Mouse (Mus musculus): Measurements from ENCODE around the gene Sppl2b. TPM values are rescaled to one million over a fixed set of nuclear protein-coding genes. Genes with fewer than 3 reads are reported as not detected.

Gene Sppl2b
- total RNA-seq, 2 experiments from 2014 or later: 11.3 to 18.5 TPM

DNA sequence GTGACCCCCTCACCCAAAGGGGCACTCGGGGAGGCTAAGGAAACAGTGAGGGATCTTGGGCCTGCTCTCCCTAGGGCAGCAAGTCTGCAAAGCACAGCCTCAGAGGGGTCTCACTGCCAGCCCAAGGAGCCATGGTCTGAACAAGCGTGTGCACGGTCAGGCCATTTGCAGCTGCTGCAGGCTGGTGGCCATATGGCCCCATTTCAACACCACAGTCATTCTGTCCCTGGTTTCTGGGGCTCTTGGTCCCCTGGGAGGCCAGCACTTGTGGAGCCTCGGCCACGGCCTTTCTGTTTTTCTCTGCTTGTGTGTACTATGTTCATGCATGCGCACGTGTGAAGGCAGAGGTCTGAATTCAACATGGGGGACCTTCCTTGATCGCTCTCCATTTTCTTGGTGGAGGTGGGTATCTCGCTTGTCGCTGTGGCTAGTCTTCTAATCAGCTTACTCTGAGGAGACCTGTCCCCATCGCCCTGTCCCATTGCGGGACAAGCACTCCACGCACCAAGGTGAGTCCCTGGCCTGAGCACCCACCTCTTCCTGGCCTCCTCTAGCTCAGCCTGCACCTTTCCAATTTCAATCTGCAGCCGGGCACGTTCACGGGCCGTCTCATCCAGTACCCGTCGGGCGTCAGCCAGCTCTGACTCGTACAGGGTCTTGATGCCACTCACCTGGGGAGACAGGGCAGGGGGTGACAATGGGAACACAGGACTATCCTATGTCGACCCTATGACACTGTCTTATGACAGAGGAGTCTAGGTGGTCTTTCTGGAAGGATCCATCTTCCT lies 54.5 kb downstream of the Sppl2b start:
- H3K27ac ChIP-seq: no peak overlapping the region; the same call in 1 of the 2 replicates
- peak; percentile 64 for DNase-seq
- intact Hi-C loops (cut with DNase I): no loop called here
- no peak overlapping the region for H3K4me3 ChIP-seq
- no peak for TF ChIP-seq CTCF (IDR thresholded peaks at IDR 0.05)

- H3K4me3 ChIP-seq: no peak overlapping the region
- peak overlapping the region; percentile 43 for H3K27ac ChIP-seq
- DNase-seq: no peak
- intact Hi-C loops (cut with DNase I): no loop called here
- TF ChIP-seq CTCF (IDR thresholded peaks at IDR 0.05): no peak
Measured at GRCm38 (mm10) chr10:80911354-80911753, 56.3 kb downstream of the Sppl2b start.

DNA sequence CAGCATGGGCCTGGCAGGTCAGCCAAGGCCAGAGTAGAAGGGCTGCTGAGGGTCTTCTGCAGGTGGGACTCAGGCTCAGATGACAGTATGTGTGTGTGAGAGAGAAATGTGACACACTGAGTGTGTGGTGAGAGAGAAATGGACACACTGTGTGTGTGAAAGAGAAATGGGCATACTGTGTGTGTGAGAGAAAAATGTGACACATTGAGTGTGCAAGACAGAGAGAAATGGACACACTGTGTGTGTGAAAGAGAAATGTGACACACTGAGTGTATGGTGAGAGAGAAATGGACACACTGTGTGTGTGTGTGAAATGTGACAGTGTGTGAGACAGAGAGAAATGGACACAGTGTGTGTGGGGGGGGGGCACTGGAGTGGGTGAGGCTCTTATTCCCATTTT lies 56.8 kb downstream of the Sppl2b start:
- no peak for DNase-seq
- H3K27ac ChIP-seq: peak overlapping the region; percentile 43; the same call in 1 of the 2 replicates
- TF ChIP-seq CTCF (IDR thresholded peaks at IDR 0.05): no peak
- intact Hi-C loops (cut with DNase I): no loop called here
- no peak overlapping the region for H3K4me3 ChIP-seq

DNA sequence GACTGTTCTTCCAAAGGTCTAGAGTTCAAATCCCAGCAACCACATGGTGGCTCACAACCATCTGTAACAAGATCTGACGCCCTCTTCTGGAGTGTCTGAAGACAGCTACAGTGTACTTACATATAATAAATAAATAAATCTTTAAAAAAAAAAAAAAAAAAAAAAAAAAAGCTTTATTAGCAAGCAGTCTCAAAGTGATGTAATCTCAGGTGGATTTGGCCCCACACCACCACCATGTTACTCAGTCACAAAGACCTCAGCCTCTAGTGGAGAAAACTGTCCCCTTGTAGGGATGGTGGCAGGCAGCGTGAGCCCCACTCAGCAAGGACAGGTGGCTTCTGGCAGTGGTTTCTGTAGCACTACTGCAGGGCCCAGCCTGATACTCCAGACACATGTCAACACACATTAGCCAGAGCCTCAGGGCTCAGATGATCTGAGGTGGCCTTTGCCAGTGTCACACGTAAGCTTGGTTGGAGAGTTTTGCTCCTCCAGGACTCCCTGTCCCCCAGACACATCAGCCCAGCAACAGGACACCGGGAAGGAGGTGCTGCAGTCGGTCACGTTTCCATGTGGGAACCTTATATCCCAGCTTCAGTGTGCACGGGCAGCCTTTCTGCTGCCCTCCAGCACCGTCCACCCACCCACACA lies 58.4 kb downstream of the Sppl2b start:
- H3K27ac ChIP-seq: peak overlapping the region; percentile 89
- H3K4me3 ChIP-seq: no peak overlapping the region
- no peak for TF ChIP-seq CTCF (IDR thresholded peaks at IDR 0.05)
- peak; percentile 70 for DNase-seq
- intact Hi-C loops (cut with DNase I): no loop called here

DNA sequence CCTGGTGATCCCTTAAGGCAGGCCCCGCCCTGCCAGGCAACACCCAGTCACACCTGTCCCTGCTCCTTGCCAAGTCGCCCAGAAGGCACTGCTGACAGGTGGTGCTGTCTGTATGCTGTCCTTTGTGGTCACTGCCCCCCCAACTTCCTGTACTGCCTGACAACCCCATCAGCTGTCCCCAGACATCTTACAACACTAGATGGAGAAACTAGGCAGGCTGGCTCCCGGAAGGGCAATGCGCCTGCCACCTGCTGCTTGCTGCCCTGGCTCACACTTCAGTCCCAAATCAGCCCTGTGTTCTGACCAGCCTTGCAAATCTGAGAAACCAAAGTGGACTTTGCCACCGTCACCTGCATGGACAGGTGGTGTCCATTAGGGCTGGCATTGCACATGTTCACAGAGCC lies 59.2 kb downstream of the Sppl2b start:
- peak; percentile 13; the same call in 1 of the 2 replicates for TF ChIP-seq CTCF (IDR thresholded peaks at IDR 0.05)
- H3K27ac ChIP-seq: peak overlapping the region; percentile 89
- DNase-seq: peak; percentile 83
- intact Hi-C loops (cut with DNase I): no loop called here
- no peak overlapping the region for H3K4me3 ChIP-seq

DNA sequence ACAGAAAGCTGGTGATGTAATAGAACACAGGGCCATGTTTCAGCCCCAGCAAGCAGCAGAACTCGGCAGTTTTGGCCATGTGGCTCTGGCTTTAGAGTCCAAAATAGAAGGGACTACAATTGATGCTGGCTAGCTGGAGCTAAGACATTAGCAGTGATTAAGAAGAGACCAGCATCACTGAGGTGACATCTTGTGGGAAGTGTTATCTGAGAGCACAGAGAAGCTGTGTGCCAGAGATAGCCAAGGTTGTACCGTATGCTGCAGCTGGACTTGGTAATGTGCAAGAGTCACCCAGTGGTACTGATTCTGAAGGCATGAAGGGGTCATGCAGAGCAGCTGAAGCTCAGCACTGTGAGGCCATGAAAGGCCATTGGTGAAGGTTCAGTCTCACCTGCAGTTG lies 60.2 kb downstream of the Sppl2b start:
- no peak for DNase-seq
- H3K4me3 ChIP-seq: no peak overlapping the region
- H3K27ac ChIP-seq: no peak overlapping the region
- intact Hi-C loops (cut with DNase I): no loop called here
- no peak for TF ChIP-seq CTCF (IDR thresholded peaks at IDR 0.05)

GRCm38 (mm10) chr10:80915736-80916135 lies 60.7 kb downstream of the Sppl2b start:
- TF ChIP-seq CTCF (IDR thresholded peaks at IDR 0.05): no peak
- H3K4me3 ChIP-seq: no peak overlapping the region
- intact Hi-C loops (cut with DNase I): no loop called here
- no peak overlapping the region for H3K27ac ChIP-seq
- DNase-seq: no peak

GRCm38 (mm10) chr10:80917336-80917778 lies 62.3 kb downstream of the Sppl2b start:
- Histone ChIP-seq H3K4me3 (peak overlapping the region; percentile 95), H3K27ac (peak overlapping the region; percentile 84)
- DNase-seq: no peak
- intact Hi-C loops (cut with DNase I): no loop called here
- TF ChIP-seq CTCF (IDR thresholded peaks at IDR 0.05): no peak

DNA sequence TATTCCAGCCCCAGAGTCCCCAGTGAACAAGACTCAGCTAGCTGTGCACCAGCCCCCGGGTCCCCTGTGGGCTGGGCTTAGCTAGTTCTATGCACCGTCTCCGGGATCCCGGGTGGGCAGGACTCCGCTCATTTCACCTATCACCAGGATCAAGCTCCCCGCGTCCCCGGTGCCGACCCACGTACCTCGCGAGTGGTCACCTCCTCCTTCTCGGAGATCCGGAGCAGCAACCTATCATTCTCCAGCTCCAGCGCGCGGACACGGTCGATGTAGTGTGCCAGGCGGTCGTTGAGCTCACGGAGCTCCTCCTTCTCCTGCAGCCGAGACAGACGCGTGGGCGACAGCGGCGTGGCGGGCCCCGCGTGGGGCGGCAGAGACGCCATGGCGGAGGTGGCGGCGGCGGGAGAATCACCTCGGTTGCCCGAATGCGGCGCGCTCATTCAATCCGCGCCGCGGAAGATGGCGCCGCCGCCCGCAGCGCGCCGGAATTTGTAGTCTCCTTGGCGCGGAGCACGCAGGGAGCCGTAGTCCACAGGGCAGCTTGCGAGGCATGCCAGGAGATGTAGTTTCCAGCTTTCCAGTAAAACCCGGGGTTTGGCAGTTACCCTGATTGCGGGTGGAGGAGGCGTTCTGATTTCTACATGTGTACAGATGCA lies 62.8 kb downstream of the Sppl2b start, which contains the start of gene Lmnb2:
TSS of gene Lmnb2 (minus strand) at position 467 of the 656 bp plus-strand sequence.
- Histone ChIP-seq H3K4me3 (peak within 1 kb of the TSS; percentile 95), H3K27ac (peak within 1 kb of the TSS; percentile 84)
- intact Hi-C loops (cut with DNase I): no loop called here
- peak; percentile 84 for DNase-seq
- no peak; the same call in 1 of the 2 replicates for TF ChIP-seq CTCF (IDR thresholded peaks at IDR 0.05)

Small RNAs within 50 kb of the gene (microRNA-seq; reads per million reads assigned to microRNA genes)
- 5.1 reads per million for gene Mir1982

Other genes with a start within 250 kb of the Sppl2b start
- gene Gm49322, start 249.3 kb upstream of the Sppl2b start, total RNA-seq (2021): under 1 TPM; 0.28 to 0.38 TPM
- gene Csnk1g2, start 232.4 kb upstream of the Sppl2b start, total RNA-seq (2021): 100 to 1,000 TPM; 101 to 105 TPM
- gene Btbd2, start 198.2 kb upstream of the Sppl2b start, total RNA-seq (2021): 10 to 100 TPM; 34.7 to 40.0 TPM
- 100 to 1,000 TPM; 253 TPM for gene Mknk2, start 177.2 kb upstream of the Sppl2b start, total RNA-seq (2021)
- gene Mob3a, start 153.3 kb upstream of the Sppl2b start, total RNA-seq (2021): 1 to 10 TPM; 4.9 to 5.5 TPM
- 1 to 10 TPM; 2.6 to 3.0 TPM for gene Izumo4, start 153.1 kb upstream of the Sppl2b start, total RNA-seq (2021)
- gene Ap3d1, start 113.0 kb upstream of the Sppl2b start, total RNA-seq (2021): 10 to 100 TPM; 27.0 to 33.5 TPM
- 10 to 100 TPM; 19.9 to 23.1 TPM for gene Dot1l, start 100.1 kb upstream of the Sppl2b start, total RNA-seq (2021)
- gene Sf3a2, start 57.1 kb upstream of the Sppl2b start, total RNA-seq (2021): 10 to 100 TPM; 28.9 to 29.1 TPM
- 10 to 100 TPM; 22.3 to 29.8 TPM for gene Plekhj1, start 56.6 kb upstream of the Sppl2b start, total RNA-seq (2021)
- under 1 TPM; 0.38 to 0.98 TPM for gene Amh, start 50.0 kb upstream of the Sppl2b start, total RNA-seq (2021)
- gene Jsrp1, start 41.8 kb upstream of the Sppl2b start, total RNA-seq (2021): 100 to 1,000 TPM; 397 to 414 TPM
- 100 to 1,000 TPM; 579 to 691 TPM for gene Oaz1, start 28.6 kb upstream of the Sppl2b start, total RNA-seq (2021)
- 10 to 100 TPM; 10.9 to 11.3 TPM for gene Lingo3, start 11.2 kb upstream of the Sppl2b start, total RNA-seq (2021)
- 10 to 100 TPM; 13.5 to 20.0 TPM for gene Lsm7, start 66 bp upstream of the Sppl2b start, total RNA-seq (2021)
- gene Tmprss9, start 16.6 kb downstream of the Sppl2b start, total RNA-seq (2021): under 1 TPM in 1 of 2 experiments, not detected in 1; 0.08 TPM
- gene Timm13, start 45.7 kb downstream of the Sppl2b start, total RNA-seq (2021): 100 to 1,000 TPM; 110 to 139 TPM
- gene Lmnb2, start 63.0 kb downstream of the Sppl2b start, total RNA-seq (2021): 1 to 10 TPM; 1.9 to 3.0 TPM
- 10 to 100 TPM; 23.6 to 28.4 TPM for gene Gadd45b, start 74.8 kb downstream of the Sppl2b start, total RNA-seq (2021)
- 1 to 10 TPM in 1 of 2 experiments, under 1 TPM in 1; 0.66 to 1.0 TPM for gene Gng7, start 159.7 kb downstream of the Sppl2b start, total RNA-seq (2021)
- under 1 TPM in 1 of 2 experiments, not detected in 1; 0.08 TPM for gene Diras1, start 170.4 kb downstream of the Sppl2b start, total RNA-seq (2021)
- 10 to 100 TPM; 11.6 to 16.0 TPM for gene Slc39a3, start 182.2 kb downstream of the Sppl2b start, total RNA-seq (2021)
- gene Sgta, start 204.9 kb downstream of the Sppl2b start, total RNA-seq (2021): 100 to 1,000 TPM; 100 TPM
- 10 to 100 TPM; 25.1 to 25.9 TPM for gene Thop1, start 214.8 kb downstream of the Sppl2b start, total RNA-seq (2021)
- gene Creb3l3, start 243.6 kb downstream of the Sppl2b start, total RNA-seq (2021): not detected

Data from gastrocnemius, adult 2 months (tissue).